Mouse (Mus musculus): ENCODE results near the gene A4gnt.

A4gnt gene

DNA sequence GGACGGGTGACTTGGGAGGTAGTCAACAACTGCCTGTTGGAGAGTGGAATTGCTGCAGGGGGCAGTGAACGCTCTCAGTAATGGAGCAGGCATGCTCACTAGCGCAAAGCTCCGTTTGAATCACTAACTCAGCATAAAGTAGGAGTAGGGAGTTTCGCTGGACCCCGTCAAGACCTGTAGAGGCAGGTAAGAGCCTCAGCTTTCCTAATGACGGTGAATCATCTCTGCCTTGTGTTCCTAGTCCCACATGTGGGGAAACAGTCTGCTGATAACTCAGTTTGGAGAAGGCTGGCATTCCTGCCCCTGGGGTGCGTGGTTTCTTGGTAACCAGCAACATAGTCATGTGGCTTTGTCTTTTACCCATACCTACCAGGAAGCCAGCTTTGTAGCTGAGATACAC, 20.0 kb downstream of the A4gnt start:
- DNase-seq (ENCODE audit: low read depth, low spot score), result no peak

DNA sequence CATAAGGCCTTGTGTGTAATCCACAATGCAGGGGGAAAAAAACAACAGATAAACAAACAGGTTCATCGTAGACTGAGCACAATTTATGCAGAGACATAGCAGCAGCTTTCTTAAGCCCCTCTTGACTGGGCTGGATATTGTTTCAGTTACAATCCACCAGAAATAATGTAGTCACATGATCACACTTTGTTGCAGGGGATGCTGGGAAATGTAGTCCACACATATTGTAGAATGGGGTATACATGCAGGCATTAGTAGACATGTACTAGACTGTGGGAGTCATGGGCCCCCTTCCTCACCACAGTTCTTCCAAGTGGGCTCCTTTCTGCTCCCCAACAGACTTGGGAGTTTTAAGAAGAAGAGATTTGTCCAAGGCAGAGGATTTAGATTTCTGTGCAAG, 24.5 kb downstream of the A4gnt start:
- DNase-seq (ENCODE audit: low read depth, low spot score), result no peak

DNA sequence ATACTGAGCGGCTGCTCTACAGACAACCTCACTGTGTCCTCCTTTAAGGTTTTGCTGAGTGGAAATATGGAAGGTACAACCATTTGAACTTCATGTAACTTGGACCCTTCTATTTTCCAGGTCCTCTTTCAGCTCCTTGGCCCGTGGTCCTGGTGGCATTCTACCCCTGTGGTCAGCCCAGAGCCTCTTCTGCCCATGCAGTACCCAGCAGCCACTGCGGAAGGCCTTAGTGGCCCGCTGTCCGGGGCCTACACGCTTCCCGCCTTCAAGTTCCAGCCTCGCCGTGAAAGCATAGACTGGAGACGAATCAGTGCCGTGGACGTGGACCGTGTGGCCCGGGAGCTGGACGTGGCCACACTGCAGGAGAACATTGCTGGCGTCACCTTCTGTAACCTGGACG, 24.9 kb downstream of the A4gnt start:
- DNase-seq (ENCODE audit: low read depth, low spot score), result no peak

DNA sequence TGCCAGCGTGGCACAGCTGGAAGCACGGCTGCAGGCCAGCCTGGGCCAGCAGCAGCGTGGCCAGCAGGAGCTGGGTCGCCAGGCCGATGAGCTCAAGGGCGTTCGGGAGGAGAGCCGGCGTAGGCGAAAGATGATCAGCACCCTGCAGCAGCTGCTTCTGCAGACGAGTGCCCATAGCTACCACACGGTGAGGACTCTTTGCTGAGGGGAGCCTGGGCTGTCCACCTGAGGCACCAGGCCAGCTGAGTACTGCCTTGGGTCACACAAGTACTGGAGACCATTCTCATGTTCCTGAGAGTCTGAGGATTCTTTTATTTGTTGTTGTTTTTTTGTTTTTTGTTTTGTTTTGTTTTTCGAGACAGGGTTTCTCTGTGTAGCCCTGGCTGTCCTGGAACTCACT, 25.4 kb downstream of the A4gnt start:
- no peak for DNase-seq (ENCODE audit: low read depth, low spot score)

DNA sequence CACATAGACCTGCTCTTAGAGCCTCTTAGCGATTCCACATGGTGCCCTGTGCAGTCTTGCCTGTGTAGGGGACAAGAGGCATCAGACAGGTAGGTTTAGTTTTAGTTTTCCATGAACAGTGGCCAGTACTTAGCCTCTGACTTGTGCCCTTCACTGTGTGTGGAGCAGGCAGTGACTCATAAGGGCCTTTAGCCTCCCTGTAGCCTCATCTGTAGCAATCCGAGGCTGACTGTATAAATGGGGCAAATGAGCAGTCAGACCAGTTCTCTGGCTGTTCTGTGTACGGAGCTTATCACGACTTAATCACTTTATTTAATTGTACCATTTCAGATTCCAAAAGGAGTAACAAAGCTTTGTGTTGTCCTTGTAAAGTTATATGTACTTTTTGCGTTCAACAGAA, 27.7 kb downstream of the A4gnt start:
- DNase-seq (ENCODE audit: low read depth, low spot score), result no peak

DNA sequence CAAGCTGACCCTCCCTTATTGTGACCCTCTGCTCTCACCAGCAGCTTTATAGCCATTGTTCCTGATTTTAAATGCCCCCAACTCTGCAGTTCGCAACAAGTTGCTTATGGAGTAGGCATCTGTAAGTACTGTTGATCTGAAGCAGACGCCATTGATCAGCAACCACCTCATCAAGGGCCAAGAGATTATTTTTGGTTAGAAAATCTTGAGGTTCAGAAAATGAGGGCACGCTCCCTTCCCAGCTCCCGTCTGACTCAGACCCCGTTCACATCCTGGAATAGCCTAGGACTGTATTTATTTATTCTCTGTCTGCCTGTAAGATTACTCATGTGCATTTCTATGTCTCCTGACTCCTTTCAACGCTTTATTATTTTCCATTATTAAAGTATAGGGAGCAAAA, 33.1 kb downstream of the A4gnt start:
- no peak for DNase-seq (ENCODE audit: low read depth, low spot score)

DNA sequence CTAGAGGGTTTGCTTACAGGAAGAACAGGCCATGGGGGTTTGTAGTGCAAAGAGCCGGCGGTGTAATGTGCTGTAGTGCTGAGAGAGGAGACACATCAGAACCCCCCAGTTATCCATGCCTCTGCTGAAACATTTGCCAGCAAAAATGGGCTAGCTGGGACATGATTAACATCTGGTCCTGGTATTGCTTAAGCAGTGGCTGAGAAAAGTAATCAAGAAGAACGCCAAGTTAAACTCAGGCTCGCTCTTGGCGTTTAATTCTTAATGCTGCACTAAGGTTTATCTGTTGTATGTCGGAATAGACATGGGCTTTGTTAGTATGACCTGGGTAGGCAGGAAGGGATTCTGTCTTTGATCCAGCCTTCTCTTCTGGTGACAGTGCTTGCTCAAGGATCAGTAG, 33.8 kb downstream of the A4gnt start:
- DNase-seq (ENCODE audit: low read depth, low spot score), result no peak

DNA sequence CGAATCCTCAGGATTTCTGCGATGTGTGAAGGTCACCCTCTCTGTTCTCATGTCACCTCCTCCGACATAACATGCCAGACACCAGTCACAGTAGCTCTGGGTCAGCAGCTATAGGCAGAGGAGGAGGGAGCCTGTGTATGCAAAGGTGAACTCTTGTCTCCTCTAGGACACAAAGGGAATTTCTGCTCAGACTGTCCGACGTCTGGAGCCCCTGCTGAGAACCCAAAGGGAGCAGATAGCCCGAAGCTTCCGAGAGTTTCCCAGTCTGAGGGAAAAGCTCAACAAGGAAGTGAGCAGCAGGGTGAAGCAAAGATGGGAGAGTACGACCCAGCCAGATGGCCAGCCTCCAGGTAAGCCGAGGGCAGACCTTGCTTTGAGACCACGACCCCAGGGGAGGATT, 48.5 kb downstream of the A4gnt start:
- DNase-seq (ENCODE audit: low read depth, low spot score), result no peak

DNA sequence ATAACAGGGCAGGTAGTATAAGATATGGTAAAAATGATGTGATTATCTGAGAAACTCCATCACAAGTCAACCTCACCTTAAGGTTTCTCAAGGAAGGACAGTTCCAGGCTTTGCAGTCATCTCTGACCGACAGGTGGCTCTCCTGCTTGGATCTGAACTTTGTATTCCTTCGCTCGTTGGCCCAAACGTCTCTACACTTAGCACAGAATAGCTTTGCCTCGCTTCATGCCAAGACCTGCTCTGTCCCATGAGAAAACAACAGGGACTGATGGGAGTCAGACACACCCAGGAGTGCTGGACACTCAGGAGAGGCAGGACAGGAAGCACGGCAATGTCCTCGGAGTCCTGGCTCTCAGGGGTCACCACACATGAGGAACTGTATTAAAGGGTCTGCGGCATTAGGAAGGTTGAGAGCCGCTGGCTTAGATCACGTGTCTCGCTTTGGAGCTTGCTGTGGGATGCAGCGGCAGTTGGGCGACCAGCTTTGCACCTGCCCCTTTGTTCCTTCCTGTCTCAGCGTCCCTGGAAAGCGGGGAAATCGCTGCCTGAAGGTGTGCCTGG, 49.4 kb downstream of the A4gnt start:
- no peak for DNase-seq (ENCODE audit: low read depth, low spot score)

DNA sequence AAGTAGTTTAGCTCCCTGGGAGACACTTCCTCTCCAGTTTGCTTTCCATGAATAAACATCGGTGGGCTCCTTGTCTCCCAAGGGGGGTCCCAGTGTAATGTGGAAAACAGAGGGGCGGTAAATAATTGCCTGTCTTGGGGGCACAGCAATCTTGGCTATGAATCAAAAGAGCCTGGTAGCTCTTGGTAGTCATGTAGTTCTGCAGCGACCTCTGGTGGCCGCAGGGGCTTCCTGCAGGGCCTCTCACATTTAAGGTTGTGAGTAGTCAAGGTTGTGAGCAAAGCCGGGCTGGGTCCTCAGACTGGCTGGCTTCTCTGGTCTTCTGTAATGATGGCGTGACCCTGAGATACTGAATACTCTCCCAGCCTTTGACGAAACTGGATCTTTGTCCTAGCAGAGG, 50.1 kb downstream of the A4gnt start:
- no peak for DNase-seq (ENCODE audit: low read depth, low spot score)

DNA sequence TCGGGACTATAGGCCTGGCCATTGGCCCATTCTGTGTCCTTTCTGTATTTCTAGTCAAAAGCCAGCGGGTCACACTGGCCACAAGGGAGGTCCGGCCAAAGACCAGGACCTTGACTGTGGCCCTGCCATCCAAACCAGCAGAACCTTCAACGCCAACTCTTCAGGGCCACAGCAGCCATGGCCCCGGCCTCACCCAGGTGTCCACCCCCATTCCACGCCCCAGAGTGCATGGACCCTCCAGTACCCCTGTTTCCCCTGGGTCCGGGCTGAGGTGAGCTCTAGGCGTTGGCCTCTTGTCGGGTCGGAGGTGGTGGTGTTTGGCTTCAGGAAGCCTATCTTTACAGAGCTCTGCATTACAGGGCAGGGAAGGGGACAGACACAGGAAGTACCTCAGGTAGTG, 50.6 kb downstream of the A4gnt start:
- DNase-seq (ENCODE audit: low read depth, low spot score), result no peak

DNA sequence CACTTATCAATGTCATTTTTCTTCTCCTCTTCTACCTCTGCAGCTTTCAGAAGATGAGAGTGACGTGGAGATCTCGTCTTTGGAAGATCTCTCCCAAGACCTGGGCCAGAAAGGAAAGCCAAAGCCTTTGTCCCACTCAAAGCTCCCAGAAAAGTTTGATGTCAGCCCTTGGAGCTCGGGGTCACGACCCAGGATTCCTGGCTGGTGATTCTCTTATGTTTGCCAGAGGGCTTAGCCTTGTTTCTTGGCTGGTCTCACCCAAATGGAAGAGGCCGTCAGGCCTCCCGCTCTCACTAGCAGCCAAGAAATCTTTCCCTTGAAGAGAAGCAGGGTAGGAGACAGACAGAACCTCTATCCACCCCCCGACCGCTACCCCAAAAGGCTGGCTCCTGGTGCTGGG, 55.3 kb downstream of the A4gnt start:
- no peak for DNase-seq (ENCODE audit: low read depth, low spot score)

DNA sequence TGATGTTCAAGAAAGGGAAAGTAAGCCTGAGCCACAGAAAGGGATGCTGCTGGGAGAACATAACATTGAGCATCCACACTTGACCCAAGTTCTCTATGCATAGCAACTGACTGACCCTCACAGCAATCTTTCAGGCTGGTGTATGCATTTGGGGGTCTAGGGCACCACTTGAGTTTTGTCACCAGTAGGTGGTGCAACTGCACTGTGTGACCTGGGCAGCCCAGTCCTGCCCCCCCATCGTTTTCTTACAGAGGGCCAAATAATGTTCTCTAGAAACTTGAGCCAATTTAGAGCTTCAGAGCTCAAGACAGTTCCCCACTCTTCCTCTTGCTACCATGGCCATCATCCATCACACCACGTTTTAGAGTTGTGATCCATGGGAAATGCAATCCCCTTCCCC, 59.3 kb downstream of the A4gnt start:
- DNase-seq (ENCODE audit: low read depth, low spot score), result no peak
